Comparison of ENCODE assay signal across 21 mouse cellular contexts in the genomic region with DNA sequence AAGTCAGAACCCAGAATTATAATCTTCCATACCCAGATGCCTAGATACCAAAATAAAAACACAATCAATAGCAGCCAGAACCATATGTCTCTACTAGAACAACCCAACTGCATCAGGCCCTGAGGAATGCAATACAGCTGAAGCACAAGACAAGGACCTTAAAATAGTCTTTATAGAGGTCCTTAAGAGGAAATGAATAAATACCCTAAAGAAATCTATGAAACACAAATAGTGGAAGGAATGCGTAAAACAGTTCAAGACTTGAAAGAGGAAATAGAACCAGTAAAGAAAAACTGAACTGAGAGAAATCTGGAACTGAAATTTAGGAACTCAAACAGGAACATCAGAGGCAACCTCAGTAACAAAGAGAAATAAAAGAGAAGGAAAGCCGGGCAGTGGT. TPM values are rescaled to one million over a fixed set of nuclear protein-coding genes. Genes with fewer than 3 reads are reported as not detected.
DNase-seq lines count a peak whose midpoint lies in the region; ATAC-seq and TF ChIP-seq lines count a peak whose summit lies in the region.
"Had no signal": no experiment of that assay in that cellular context is flagged by ENCODE, and none has a peak within 500 bp of the region (broad histone marks: within the 10 kb centered on the region; RNA-seq: fewer than 3 reads in every experiment).

No protein-coding gene starts in this region.

- no peaks in the 10 kb centered on the region for H3K9me3 ChIP-seq in liver, embryonic 12.5 days (replicated peaks)
- H3K9me3 ChIP-seq: embryonic facial prominence, embryonic 10.5 days; embryonic facial prominence, embryonic 12.5 days had no signal

- H3K4me2 ChIP-seq in liver, embryonic 12.5 days: no peak overlapping the region
- H3K4me2 ChIP-seq: embryonic facial prominence, embryonic 12.5 days had no signal

- peak; percentile 5 for DNase-seq in liver, adult 2 months (ENCODE audit: extremely low read depth, low read depth, low spot score)
- no peak for DNase-seq in lung, adult 18-20 months
- DNase-seq in thymus, postnatal 4 days: no peak
- no peak for DNase-seq in embryo, embryonic 10.5 days (ENCODE audit: low spot score)
- DNase-seq: adrenal gland, adult 2 months; adrenal gland, postnatal 10 days; adrenal gland, postnatal 25 days; cerebellum, adult 11-12 months; cerebellum, adult 2 months; cerebellum, adult 9-10 months; cerebellum, postnatal 10 days; cerebellum, postnatal 25 days had no signal

- no peaks in the 10 kb centered on the region for H3K4me1 ChIP-seq in liver, adult 2 months (ENCODE audit: control insufficient read depth, insufficient read depth, low read length)
- H3K4me1 ChIP-seq in liver, embryonic 12.5 days: no peaks in the 10 kb centered on the region
- H3K4me1 ChIP-seq: embryonic facial prominence, embryonic 10.5 days; embryonic facial prominence, embryonic 12.5 days had no signal

- H3K4me3 ChIP-seq in liver, adult 2 months (ENCODE audit: insufficient read depth, low read depth, low read length): no peak overlapping the region
- no peak overlapping the region for H3K4me3 ChIP-seq in liver, embryonic 12.5 days
- H3K4me3 ChIP-seq: embryonic facial prominence, embryonic 10.5 days; embryonic facial prominence, embryonic 12.5 days had no signal

- no peaks in the 10 kb centered on the region for H3K36me3 ChIP-seq in liver, adult 2 months (ENCODE audit: control insufficient read depth, insufficient read depth, low read length)
- H3K36me3 ChIP-seq in liver, embryonic 12.5 days: no peaks in the 10 kb centered on the region
- H3K36me3 ChIP-seq: embryonic facial prominence, embryonic 10.5 days; embryonic facial prominence, embryonic 12.5 days had no signal

- WGBS in liver, adult 2 months: 85% methylated on average over 2 of the region's 2 CpGs
- WGBS in liver, embryonic 12.5 days (ENCODE audit: insufficient replicate concordance): 72% methylated on average over 2 of the region's 2 CpGs

- H3K9ac ChIP-seq in liver, adult 2 months (ENCODE audit: low read depth, low read length): no peak overlapping the region
- no peak overlapping the region for H3K9ac ChIP-seq in liver, embryonic 12.5 days
- H3K9ac ChIP-seq: embryonic facial prominence, embryonic 12.5 days had no signal

- ATAC-seq in liver, embryonic 12.5 days: no peak
- 0 out of 2 replicates have a peak, but pooled peaks have one; percentile 8 for ATAC-seq in common myeloid progenitor, adult 5-6 weeks (replicated peaks; ENCODE audit: low read depth, poor library complexity, severe bottlenecking)
- ATAC-seq in megakaryocyte, adult 5-6 weeks (ENCODE audit: poor library complexity, severe bottlenecking): peak; percentile 80
- ATAC-seq: forebrain, embryonic 14.5 days; forebrain, embryonic 16.5 days had no signal

- TF ChIP-seq POLR2A in liver, adult 2 months (IDR thresholded peaks at IDR 0.05; ENCODE audit: extremely low read depth, insufficient read depth, low read length): no peak

- no peak for TF ChIP-seq CTCF in liver, adult 2 months (IDR thresholded peaks at IDR 0.05; ENCODE audit: low read depth, low read length)

- no peaks in the 10 kb centered on the region for H3K27me3 ChIP-seq in liver, adult 2 months (ENCODE audit: control insufficient read depth, insufficient read depth, low read length)
- H3K27me3 ChIP-seq in liver, embryonic 12.5 days (replicated peaks): no peaks in the 10 kb centered on the region
- H3K27me3 ChIP-seq: embryonic facial prominence, embryonic 12.5 days had no signal

- no peaks in the 10 kb centered on the region for H3K79me2 ChIP-seq in liver, adult 2 months (ENCODE audit: control insufficient read depth, insufficient read depth, low read length)

- no peak overlapping the region for H3K27ac ChIP-seq in liver, adult 2 months (replicated peaks; ENCODE audit: insufficient read depth, low read depth, low read length)
- no peak overlapping the region for H3K27ac ChIP-seq in liver, embryonic 12.5 days
- H3K27ac ChIP-seq: embryonic facial prominence, embryonic 10.5 days; embryonic facial prominence, embryonic 12.5 days had no signal

RNA-seq across cellular contexts. Expression of gene Hephl1, which starts 14.0 kb away (rescaled TPM):
- under 0.01 TPM in 1 of 2 replicates, not detected in the other for total RNA-seq in liver, adult 2 months (2014; rRNA removed)
- not detected in 2 replicates for polyA plus RNA-seq in liver, adult 2 months (2012; rRNA removed)
- not detected in 2 replicates for polyA plus RNA-seq in liver, embryonic 12.5 days (2016; fragmentation: Nextera tagmentation; extraction: Ambion mirVana)
- total RNA-seq in common myeloid progenitor, adult 5-6 weeks (2017): not detected in 2 replicates
- total RNA-seq in megakaryocyte, adult 5-6 weeks (2015): not detected in 2 replicates
- not detected in 2 replicates for total RNA-seq in megakaryocyte, adult 5-6 weeks (2017)
- total RNA-seq: MEL had no signal
- polyA plus RNA-seq: cerebellum, adult 2 months; embryonic facial prominence, embryonic 10.5 days; embryonic facial prominence, embryonic 12.5 days; forebrain, embryonic 11.5 days; forebrain, embryonic 14.5 days; forebrain, embryonic 16.5 days had no signal
